ENCODE assay signal across 13 mouse cellular contexts in the genomic region with DNA sequence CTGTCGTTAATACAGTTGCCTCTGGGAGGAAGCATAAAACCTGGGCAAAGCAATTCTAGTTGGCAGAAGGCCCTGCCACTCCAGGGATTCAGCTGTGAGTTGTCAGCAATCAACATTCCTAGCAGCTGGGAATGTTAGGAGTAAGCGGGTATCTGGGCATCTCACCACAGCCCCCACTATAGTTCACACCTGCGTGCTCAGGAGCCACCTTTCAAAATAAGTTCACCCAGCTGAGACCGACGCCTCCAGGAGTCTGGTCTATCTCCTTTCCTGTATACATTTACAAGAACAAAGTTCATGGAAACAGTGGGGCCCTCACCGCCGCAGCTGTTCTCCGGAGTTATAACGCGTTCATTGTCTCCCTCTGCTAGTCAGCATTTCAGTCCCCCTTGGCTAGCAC.
DNase-seq lines count a peak whose midpoint lies in the region.
"Had no signal": no experiment of that assay in that cellular context is flagged by ENCODE, and none has a peak within 500 bp of the region (broad histone marks: within the 10 kb centered on the region; RNA-seq: fewer than 3 reads in every experiment).

No protein-coding gene starts in this region.

- DNase-seq in gastrocnemius, postnatal 10 days, result peak; percentile 7
- no peak for DNase-seq in gastrocnemius, adult 8-10 months (ENCODE audit: low spot score in 2 of 2)
- DNase-seq in left cerebral cortex, postnatal 4 days, result peak; percentile 28
- DNase-seq in left cerebral cortex, postnatal 36 days (ENCODE audit: low spot score in 2 of 2), result no peak
- peak; percentile 2 for DNase-seq in thymus, postnatal 0 days (ENCODE audit: low spot score)
- DNase-seq in thymus, postnatal 10 days (ENCODE audit: low spot score in 2 of 2), result no peak
- no peak for DNase-seq in embryo, embryonic 9.5 days (ENCODE audit: extremely low spot score)
- DNase-seq: adrenal gland, postnatal 25 days; cerebellum, adult 9-10 months; embryo, embryonic 11 days; kidney, adult 18-20 months; right cerebral cortex, adult 18-20 months; thymus, adult 2 months had no signal

- intact Hi-C loops in left cerebral cortex, postnatal 4 days (cut with DNase I), result no loop called here
- intact Hi-C loops in left cerebral cortex, postnatal 36 days (cut with DNase I), result no loop called here

Comparison
In these comparisons a context has a peak if more than half of its experiments do, and no peak if none do; other contexts are left out.
1. DNase-seq: peak in gastrocnemius, postnatal 10 days (single experiment), left cerebral cortex, postnatal 4 days (single experiment) and thymus, postnatal 0 days (single experiment); none in gastrocnemius, adult 8-10 months (0 of 2), left cerebral cortex, postnatal 36 days (0 of 2), thymus, postnatal 10 days (0 of 2) and embryo, embryonic 9.5 days (single experiment).